Mouse (Mus musculus) right cerebral cortex, postnatal 4 days (tissue): ENCODE measurements at regions not wholly inside any gene's neighbourhood (a gene's known extent, or its start where the extent isn't known, plus 50 kb on each side); places are given as distances from the start of the nearest gene placed in this dataset.

ENCODE experiments used
- DNase-seq: peaks from one replicate; pipeline ENCODE4 v3.0.0-alpha.2; 2022

DNA sequence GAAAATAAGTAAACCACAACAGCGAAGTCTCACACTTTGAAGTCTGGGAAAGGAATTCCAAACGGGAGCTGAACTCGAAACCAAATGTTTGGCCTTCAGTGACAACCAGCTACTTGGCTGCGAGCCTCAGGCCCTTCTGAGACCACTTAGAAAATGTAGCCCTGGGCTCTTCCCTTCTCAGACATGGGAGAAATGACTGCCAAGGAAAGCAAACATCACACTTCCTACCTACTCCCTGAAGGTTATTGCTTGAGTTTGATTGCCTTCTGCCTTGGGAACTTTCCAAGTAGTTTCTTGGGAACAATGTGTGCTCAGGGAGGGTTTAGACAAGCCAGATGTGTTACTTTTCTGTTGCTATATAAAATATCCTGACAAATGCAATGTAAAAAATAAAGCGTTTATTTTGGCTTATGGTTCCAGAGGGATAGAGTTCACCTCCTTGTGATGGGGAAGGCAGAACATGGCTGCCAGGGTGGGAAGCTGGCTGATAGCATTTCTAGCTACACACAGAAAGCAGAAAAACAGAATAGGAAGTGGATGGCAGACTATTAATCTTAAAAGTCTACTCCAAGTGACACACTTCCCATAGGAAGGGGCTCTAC lies 194.8 kb upstream of the Rack1 start:
- no peak for DNase-seq

DNA sequence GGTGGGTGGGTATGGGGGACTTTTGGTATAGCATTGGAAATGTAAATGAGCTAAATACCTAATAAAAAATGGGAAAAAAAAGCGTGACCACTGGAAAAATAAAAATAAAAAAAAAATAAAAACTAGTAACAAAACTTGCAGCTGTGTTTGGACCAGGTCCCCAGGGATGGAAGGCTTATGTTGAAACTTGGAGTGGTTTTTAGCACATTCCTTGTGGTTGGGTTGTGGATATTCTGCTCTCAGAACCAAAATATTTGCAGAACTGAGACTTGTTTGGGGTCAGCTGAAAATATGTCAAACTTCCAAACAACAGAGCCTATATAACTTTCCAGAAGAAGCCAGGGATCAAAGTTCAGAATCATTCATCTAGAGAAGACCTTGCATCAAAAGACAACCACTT lies 199.0 kb upstream of the Rack1 start:
- no peak for DNase-seq

GRCm38 (mm10) chr11:48599573-48600127 lies 200.5 kb upstream of the Rack1 start:
- no peak for DNase-seq

DNA sequence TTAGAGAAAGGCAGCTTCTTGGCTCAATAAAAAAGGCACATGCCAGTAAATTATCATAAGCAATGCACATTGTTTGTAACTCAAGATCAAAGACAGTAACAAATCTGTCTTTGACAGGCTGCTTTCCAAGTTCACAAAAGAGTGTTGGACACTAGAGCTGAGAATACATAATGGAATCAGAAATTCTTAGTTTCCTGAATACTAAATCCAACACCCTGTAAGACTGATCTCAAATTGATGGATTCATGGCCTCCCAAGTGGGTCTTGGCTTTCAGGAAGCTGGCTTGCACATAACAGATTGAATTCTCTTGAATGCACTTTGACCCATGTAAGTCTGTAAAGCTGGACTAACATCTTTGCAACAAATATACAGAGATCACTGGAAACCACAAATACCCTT lies 201.1 kb upstream of the Rack1 start:
- DNase-seq, result no peak

DNA sequence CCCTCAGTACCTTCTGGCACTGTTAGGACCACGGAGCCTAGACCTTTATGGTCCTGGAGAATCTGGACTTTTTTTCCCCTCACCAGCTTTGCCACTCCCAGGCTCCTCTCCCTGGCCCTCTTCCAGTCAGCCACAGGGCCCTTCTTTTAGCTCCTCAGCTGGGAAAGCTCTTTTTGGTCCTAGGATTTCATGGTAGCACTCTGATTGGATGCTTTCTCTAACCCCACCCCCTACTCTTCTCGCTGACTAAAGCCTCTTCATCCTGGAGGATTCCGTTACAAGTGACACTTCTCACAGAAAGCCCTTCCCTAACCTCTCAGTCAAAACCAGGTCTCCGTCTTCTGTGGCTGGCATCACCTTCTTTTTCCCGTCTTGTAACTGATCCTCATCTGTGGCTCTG lies 205.7 kb upstream of the Rack1 start:
- DNase-seq, result no peak

DNA sequence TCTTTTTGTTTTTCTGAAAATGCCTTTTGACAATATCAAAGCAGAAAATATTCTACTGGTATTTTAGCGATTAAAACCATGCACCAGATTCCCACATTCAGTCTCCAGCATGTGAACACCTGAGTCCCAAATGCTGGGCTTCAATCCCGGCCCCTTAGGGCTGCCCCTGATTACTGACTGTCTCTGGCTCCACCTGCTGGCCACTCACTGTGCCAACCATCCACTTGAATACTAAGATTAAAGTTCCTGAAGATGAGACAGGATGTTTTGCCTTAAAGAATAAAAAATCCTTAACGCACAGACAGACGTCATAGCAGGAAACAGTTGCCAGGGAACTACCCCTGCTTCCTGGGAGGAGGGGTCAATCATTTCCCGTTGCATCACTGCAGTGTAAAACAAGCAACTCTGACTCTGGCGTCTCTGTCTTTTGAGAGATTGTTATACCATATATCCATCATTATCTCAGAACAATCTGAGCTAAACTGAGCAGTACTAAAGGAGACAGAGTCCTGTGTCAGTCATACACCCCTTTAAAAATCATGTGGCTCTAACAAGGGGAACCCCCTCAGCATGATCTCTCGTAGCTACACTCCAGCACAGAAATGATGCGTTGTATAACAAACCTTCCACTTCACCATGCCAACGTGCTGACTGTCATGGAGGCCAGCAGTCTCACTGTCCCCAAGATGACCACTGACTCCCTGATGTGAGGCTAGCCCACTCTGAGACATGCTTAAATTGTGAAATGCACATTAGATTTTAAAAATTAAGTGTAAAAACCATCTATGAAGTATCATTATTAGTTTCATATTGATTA lies 211.1 kb upstream of the Rack1 start:
- peak; percentile 83 for DNase-seq

GRCm38 (mm10) chr11:48568769-48569168 lies 231.4 kb upstream of the Rack1 start:
- DNase-seq, result no peak

DNA sequence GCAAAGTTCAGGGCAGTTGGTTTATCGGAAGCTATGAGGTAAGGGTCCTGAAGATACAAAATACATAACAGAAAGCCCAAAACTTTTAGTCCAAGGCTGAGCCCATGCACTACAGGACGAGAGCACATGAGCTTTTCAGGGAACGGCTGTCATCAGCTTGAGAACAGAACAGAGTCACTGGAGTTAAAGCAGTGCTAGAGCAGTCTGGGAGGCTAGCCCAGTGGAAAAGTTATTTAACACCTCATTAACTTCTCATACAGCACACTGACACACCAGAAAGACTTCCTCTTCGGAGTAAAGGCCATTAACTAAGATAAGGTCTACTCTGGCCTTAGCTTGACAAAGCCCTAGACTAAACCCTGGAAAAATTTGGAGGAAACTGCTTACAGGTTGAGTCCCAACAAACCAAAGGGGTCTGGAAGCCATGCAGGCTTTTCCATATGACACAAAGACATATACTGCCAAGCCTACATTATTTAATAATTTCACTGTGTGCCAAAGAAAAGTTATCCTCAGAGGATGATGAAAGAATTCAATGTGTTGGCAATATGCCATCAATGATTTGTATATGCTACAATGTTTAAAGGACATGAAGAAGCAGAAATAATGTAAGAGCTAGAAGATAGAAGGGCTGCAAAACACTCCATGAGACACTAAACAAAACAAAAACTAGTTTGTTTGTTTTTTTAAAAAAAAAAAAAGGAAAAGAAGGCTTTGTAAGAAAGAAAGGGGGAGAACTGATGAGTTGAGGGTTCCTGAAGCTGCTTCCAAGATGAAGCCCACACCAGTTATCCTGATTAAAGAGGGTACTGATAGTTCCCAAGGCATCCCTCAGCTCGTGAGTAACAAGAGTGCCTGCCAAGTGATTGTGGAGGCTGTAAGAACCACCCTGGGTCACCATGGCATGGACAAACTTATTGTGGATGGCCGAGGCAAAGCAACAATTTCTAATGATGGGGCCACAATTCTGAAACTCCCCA lies 232.3 kb upstream of the Rack1 start:
- no peak for DNase-seq

DNA sequence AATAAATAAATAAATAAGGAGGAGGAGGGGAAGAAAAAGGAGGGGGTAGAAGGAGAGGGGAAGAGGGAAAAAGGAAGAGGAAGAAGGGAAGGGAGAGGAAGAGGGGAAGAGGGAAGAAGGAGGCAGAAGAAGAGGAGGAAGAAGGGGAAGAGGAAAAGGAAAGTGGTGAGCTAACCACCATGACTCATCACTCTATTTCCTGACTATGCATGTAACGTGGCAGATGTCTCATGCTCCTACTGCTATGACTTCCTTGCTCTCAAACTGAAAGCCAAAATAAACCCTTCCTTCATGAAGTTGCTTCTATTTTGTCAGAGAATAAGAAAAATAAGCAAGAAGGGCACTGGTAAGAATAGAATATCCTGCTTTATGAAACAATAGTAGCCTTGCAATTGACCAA lies 242.1 kb upstream of the Rack1 start:
- no peak for DNase-seq

DNA sequence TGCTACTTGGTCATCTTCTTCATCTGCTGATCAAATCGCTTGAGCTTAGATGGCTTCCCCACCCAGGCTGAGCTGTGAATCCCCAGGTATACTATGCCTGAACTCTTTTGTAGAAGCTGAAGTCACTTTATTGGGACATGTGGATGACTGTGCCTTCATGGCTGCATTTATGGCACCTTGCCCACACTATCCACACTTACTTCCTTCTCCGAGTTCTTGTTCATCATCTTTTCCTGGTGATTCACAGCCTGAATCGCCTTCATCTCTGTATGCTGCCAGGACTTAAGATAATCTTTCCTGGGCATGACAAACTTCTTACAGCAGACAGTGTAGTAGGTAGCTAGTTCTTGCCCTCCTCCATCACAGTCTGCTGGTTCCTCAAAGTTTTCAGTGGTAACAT lies 248.1 kb upstream of the Rack1 start:
- no peak for DNase-seq

GRCm38 (mm10) chr11:48551201-48551600 lies 248.9 kb upstream of the Rack1 start:
- DNase-seq, result no peak

DNA sequence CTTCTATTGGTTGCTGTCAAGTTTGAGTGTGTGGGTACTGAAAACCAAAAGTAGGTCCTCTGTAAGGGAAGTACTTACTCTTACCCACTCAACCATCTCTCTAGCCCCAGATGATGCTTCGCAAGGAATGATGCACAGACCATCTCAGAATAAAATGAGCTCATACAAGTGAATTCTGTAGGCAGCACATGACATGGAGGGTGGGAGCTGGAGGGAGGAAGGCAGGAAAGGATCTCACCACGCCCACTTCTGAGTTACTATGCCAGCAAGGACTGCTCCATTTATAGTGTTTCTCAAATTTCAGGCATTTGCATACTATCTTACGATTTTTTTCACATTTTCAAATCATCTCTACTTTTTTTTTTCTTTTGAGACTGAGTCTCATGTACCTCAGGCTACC lies 273.8 kb upstream of the Rack1 start:
- DNase-seq, result no peak

DNA sequence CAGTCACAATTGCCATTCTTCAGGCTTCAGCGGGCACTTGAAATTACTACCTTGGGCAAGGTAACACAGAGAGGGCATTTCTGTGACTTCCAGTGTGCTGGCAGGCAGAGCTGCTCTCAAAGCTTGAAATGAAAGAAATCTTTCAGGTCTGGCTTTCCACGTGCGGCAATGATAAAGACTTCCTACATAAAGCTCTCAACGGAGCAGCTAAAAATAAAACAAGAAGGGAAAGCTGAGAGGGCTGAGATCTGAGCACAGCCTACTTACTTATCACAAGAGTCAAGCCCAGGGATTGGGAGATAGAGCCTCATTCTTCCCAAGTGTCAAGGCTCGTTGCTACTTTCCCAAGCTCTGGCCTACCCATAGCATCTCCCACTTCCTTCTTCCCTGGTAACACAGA lies 274.6 kb upstream of the Rack1 start:
- no peak for DNase-seq

- no peak for DNase-seq
Measured at GRCm38 (mm10) chr11:48506886-48507285, 293.2 kb upstream of the Rack1 start.

DNA sequence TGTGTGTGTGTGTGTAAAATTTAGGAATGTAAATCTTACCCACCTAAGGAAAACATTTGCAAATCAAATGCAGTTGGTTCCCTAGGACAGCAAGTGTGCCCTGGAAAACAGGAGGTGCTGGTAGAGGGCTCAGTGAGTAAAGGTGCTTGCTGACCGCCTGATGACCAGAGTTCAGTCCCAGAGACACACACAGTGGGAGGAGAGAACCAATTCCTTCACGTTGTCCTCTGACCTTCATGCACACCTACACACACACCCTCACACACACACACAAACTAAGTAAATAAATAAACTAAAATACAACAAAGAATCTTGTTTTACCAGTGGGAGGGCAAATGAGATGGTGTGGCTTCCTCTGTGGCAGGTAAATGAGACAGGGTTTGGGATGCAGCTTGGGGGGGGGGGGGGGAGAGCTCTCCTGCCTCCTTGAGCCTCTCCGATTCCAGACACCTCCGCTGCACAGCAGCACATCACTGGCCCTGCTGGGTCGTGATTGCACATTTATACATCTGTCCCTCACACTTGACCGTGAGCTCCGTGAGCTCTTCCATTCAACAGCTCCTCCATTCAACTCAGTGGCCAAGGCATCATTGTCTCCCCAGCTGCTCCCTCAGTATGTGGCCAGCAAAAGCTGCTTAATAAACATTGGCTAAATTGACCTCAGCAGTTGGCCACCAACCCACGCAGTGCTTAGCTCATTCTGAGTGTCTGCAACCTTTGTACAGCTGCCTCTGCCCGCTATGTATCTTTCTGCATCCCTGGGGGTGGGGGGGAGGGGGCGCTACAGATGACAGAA lies 297.9 kb upstream of the Rack1 start:
- DNase-seq, result no peak

- DNase-seq, result no peak
Measured at GRCm38 (mm10) chr11:48499057-48499456, 301.1 kb upstream of the Rack1 start.

GRCm38 (mm10) chr11:48488308-48488707 lies 311.8 kb upstream of the Rack1 start:
- DNase-seq, result no peak

DNA sequence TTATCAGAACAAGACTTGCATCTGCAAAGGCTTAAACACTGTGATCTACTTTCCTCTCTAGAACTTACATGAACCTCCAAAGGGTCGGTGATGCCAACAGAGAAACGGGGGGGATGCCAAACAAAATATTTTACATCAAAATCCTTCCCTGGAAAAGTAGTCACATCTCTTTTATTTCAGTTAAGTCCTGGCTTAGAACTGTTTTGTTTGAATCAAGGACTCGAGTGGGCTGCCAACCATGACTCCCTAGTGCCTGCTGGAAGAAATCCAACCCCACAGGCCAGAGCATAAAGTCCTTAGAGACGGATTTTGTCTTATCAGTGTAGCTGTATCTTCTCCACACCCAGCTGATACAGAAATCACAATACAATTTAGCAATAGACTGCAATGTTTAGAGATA lies 336.1 kb upstream of the Rack1 start:
- DNase-seq, result no peak

GRCm38 (mm10) chr11:48449883-48450282 lies 350.2 kb upstream of the Rack1 start:
- no peak for DNase-seq

DNA sequence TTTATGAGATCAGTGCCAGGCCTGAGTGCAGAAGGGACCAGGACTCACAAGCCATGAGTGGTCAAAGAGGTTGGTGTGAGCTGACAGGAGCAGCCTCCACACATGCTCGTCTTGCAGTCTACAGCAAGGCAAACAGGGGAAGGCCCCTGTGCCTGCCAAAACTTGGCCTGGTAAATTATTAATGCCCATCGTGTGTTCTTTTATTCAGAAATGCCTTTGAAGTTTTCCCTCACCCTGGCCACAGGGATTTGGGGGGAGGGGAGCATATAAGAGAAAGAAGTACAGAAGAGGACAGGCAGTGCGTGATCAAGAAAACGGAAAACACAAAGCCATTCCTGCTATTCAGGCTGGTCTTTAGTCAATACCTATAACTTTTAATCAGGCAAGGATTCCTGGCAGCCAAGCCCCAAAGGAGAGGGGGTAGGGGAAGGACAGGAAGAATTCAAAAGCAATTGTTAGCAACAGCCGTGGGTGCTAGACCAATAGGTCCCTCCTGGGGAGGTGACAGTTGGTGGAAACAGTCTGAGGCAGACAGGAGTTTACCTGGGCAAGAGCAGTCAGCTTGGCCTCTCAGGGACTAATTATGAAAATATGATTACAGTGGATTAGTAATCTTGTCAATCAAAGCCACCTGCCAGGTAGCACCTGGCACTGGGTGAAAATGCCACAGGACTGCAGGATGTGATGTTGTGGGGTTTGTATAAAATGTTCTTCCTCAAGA lies 357.4 kb upstream of the Rack1 start:
- no peak for DNase-seq

- DNase-seq, result no peak
Measured at GRCm38 (mm10) chr11:48436712-48437111, 363.4 kb upstream of the Rack1 start.

GRCm38 (mm10) chr11:48431316-48431715 lies 368.8 kb upstream of the Rack1 start:
- DNase-seq, result no peak
